Mouse (Mus musculus) cerebellum, adult 2 months (tissue): ENCODE results near the gene Syt1.

Experiments
- CTCF ChIP-seq: fragments of 200-500 bp; IDR thresholded peaks from 2 replicates; pipeline ENCODE4 v1.5.1; 2011; ENCODE audit warnings: low read depth, mild to moderate bottlenecking, control low read depth, low read length, moderate library complexity, borderline replicate concordance; ENCODE audit not compliant: insufficient read depth
- POLR2A ChIP-seq: fragments of 200-500 bp; IDR thresholded peaks from 2 replicates; pipeline ENCODE4 v1.6.1; 2011; ENCODE audit warnings: low read length, control low read depth, borderline replicate concordance; ENCODE audit not compliant: insufficient read depth

- TF ChIP-seq CTCF (no peak), POLR2A (no peak)
These were observed 358.0 kb downstream of the Syt1 start for GRCm38 (mm10) chr10:108652831-108653230.
